Mouse (Mus musculus) thymus, postnatal 36 days (tissue): Measurements from ENCODE around the gene Kansl3.
A peak's percentile ranks its signal among the peaks of the same experiment; 100 is the strongest.

Source experiments
- DNase-seq, 2 experiments: peaks; one replicate each; pipeline ENCODE4 v3.0.0; 2022; ENCODE audit warnings: mixed read lengths in 2 of 2

Kansl3 gene

DNA sequence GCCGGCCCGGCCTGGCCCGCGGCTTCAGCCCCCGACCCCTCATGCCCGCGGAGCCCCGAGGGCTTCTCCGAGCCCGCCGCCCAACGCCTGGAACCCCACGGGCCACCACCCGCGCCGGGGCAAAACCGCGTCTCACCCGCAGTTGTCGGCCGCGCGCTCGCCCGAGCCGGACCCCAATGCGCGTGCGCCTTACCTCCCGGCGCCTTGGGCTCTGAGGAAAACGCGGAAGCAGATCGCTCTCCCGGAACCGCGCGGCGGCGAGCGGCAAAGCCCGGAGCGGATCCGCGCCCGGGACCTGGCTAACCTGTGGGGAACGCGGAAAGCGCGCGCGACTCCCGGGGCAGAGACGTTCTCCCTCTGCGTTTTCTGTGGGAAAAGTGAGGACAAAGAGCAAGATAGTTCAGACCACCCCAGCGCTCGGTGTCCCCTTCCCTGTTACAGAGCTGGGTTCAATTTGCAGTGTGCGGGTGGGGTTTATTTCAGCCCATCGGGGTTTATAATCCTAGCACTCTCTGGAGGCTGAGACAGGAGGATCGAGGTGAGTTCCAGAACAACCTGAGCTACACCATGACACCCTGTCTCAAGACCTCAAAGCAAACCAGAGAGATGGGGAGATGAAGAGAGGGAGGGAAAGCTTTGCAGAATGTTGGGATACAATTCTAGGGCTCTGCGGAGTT is at the start of gene Kansl3:
Gene Kansl3, minus strand, starts transcription at position 213 of the 677 bp plus-strand sequence.
- peak; percentile 87 to 91 for DNase-seq

DNA sequence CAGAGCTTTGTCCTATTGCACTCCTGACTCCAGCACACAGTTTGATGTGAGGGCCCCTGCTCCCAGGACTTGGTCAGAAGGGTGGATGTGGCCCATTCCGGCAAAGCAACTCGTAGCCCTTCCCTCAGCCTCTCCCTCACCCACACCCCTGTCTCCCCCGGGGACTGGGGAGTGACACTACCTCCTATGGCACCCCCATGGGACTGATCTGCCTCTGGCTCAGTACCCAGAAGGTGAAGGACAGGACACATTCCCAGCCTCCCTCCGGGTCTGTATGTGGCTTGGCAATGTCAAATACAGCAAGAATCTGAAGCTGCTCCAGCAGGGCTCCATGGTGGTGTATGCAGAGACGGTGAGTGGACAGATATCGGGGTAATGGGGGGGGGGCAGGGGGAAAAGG is 35.5 kb upstream of the Kansl3 start:
- DNase-seq: no peak

- DNase-seq: no peak
These were observed 32.5 kb upstream of the Kansl3 start for GRCm38 (mm10) chr1:36401509-36401908.

DNA sequence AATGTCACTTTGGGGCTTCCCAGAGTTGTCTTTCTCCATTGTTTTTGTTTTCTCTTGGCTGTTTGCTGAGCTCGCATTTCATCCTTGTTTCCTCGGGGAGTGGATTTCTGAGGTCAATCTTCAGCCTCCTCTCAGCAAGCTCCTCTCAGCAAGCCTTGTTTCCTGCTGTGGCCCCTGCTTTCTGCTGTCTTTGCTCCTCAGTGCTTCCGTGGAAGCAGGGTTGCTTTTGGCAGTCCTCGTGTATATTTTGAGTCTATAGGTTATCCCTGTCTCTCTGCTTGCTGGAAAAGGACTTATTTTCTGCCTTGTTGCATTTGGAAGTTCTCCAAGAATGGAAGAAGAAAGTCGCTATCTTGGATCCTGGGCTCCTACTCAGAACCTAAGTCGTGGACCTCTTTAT is 28.1 kb upstream of the Kansl3 start:
- DNase-seq: no peak

GRCm38 (mm10) chr1:36379582-36379981 is 10.6 kb upstream of the Kansl3 start:
- DNase-seq: no peak

- no peak for DNase-seq
These were observed 9.9 kb upstream of the Kansl3 start for GRCm38 (mm10) chr1:36378880-36379279.

DNA sequence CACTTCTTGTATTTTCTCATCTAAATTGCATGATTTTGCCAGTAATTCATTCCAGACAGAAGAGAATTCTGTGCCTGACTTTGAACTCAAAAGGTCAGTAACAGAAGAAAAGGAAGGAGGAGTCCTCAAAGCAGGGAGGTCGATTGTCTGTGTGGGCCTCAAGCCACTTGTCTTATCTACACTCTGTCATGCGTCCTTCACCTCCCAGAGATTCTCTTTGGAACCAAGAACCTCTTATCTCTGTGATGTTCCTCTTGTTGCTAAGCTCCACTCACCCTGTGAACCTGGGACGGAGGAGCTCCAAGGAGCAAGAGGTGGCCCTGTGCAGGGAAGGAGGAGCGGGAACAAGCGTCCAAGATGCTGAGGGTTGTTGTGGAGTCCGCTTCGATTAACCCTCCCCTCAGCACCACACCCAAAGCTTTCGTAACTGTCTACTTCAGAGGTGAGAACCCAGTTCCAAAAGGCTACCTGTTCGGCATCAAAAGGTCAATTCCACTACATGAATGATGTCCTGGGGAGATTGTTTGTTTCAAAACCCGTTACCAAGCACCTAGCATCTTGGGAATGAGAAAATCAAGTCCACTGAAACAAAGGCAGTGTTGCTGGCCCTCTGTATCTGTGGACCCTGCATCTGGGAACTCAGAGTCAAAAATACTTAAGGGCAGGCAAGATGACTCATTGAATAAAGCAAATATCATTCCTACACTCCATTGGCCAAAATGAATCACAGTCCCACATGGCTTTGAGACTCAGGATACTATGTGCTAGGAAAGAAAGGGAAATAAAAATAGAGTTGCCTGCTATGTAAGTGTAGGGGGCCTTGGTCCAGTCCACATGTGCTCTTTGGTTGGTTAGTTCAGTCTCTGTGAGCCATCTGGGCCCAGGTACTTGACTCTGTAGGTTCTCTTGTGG is 3.2 kb upstream of the Kansl3 start, which contains the start of gene Fer1l5:
Gene Fer1l5, plus strand, starts transcription at position 358 of the 912 bp plus-strand sequence.
- DNase-seq: no peak

- no peak for DNase-seq
These were observed 1.9 kb upstream of the Kansl3 start for GRCm38 (mm10) chr1:36370918-36371317.

GRCm38 (mm10) chr1:36368112-36368968 is 641 bp downstream of the Kansl3 start:
- DNase-seq: peak; percentile 15 to 44

- peak in 1 of 2 experiments; percentile 16 for DNase-seq
These were observed 1.3 kb downstream of the Kansl3 start for GRCm38 (mm10) chr1:36367698-36368097.

- DNase-seq: no peak
These were observed 11.9 kb downstream of the Kansl3 start for GRCm38 (mm10) chr1:36356955-36357695.

DNA sequence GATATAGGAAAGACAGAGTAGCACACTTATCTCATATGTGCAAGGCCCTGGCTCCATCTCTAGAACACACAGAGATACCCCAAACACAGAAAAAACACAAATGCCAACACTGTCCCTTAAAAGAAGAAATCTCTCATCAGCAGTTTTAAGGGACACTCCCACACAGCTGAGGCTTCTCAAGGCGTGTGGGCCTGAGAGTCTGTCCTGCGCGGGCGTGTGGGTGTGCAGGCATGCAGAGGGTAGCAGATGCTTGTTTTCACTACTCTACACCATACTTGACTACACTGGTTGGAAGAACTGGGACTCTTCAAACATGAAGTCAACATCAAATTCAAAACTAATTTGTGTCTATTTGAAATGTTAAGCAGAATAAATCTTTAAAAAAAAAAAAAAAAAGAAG is 16.6 kb downstream of the Kansl3 start:
- no peak for DNase-seq

DNA sequence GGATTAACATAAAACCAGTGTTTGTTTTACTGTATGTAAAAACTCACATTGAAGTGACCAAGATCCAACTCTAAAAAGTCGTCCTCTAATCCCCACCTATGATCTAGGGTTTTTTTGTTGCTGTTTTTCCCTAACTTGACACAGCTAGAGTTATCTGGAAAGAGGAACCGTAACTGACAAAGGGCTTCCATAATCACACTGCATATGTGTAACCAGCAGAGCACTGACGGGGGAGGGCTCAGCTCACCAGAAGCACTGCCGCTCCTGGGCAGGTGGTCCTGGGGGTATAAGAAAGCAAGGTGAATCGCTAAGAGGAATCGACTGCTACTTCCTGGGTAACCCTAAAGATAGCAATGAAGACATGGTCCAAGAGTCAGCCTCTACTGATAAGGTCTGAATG is 26.4 kb downstream of the Kansl3 start:
- no peak for DNase-seq

- DNase-seq: no peak
These were observed 35.8 kb downstream of the Kansl3 start for GRCm38 (mm10) chr1:36332955-36333887.

- DNase-seq: no peak
These were observed 37.2 kb downstream of the Kansl3 start for GRCm38 (mm10) chr1:36331743-36332142.

DNA sequence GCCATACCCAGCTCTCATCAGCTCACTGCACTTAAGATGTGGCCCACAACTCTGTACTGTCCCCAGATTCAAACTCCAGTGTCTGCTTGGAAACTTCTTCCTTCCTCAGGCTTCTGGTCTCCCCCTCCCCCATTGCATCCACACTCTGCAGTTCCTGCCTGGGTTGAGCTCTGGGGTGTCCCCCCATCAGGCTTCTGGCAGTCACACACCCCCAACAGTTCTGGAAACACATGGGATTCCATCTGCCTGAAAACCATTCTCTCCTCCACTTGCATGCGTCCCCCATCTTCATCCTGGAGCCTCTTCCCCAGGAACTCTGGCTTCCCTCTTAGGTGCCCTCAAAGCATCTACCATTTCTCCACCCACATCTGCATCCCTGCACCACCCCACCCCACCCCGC is 42.2 kb downstream of the Kansl3 start:
- DNase-seq: no peak

- DNase-seq: no peak
These were observed 43.1 kb downstream of the Kansl3 start for GRCm38 (mm10) chr1:36325900-36326321.

GRCm38 (mm10) chr1:36323746-36324448 is 45.1 kb downstream of the Kansl3 start:
- no peak for DNase-seq

- no peak for DNase-seq
These were observed 45.9 kb downstream of the Kansl3 start for GRCm38 (mm10) chr1:36323076-36323475.
